Mouse (Mus musculus) thymus, adult 2 months (tissue): ENCODE measurements around the gene Dact1.

Experiments used
- CTCF ChIP-seq: fragments of 200-500 bp; IDR thresholded peaks from 2 replicates; pipeline ENCODE4 v1.5.1; 2012; ENCODE audit warnings: mild to moderate bottlenecking, control low read depth, low read length, moderate library complexity, borderline replicate concordance; ENCODE audit not compliant: control insufficient read depth, poor library complexity, insufficient read depth; ENCODE audit errors: extremely low read depth
- POLR2A ChIP-seq: fragments of 200-500 bp; IDR thresholded peaks from 2 replicates; pipeline ENCODE4 v1.6.1; 2012; ENCODE audit warnings: mild to moderate bottlenecking, low read length, control low read depth, moderate library complexity; ENCODE audit not compliant: control insufficient read depth, poor library complexity, insufficient read depth; ENCODE audit errors: extremely low read depth

DNA sequence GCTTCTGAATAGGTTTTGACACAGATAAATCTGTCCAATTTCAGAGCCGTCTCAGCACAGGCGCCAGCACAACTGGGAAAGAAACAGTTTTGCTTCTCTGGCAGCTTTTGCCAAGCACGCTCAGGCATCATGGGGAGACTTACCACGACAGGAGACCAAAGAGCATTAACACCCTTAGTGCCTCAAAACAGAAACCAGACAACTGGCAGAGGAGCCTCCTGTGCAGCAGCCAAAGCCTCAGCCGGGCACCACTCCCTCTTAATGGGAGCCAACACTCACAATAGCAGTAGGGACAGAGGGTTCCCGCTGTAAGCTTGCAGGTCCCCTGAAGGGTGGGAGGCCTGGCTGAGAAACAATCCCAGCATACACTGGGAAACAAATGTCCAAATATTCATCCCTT lies 56.5 kb downstream of the Dact1 start:
- TF ChIP-seq CTCF (no peak), POLR2A (no peak)
